Mouse (Mus musculus) forebrain, embryonic 12.5 days (tissue): ENCODE measurements around the gene Ankub1. TPM values are rescaled to one million over a fixed set of nuclear protein-coding genes. Genes with fewer than 3 reads are reported as not detected.

Source experiments
- ATAC-seq: fragments of 200-750 bp; cut with Nextera tagmentation; 2 replicates; pipeline ENCODE4 v1.8.0; 2017; ENCODE audit warnings: moderate TSS enrichment; ENCODE audit not compliant: low FRiP score
- H3K27ac ChIP-seq: fragments of 300-500 bp; sonication (generic); 2 replicates; pipeline ENCODE4 v1.5.1; 2016; ENCODE audit warnings: mild to moderate bottlenecking
- H3K27me3 ChIP-seq: fragments of 300-500 bp; sonication (generic); 2 replicates; pipeline ENCODE4 v1.6.1; 2016; ENCODE audit warnings: mild to moderate bottlenecking
- H3K36me3 ChIP-seq: fragments of 300-500 bp; sonication (generic); replicated peaks from 2 replicates; pipeline ENCODE4 v1.6.1; 2016; ENCODE audit warnings: mild to moderate bottlenecking
- H3K4me1 ChIP-seq: fragments of 300-500 bp; sonication (generic); 2 replicates; pipeline ENCODE4 v1.6.1; 2016
- H3K4me2 ChIP-seq: fragments of 300-500 bp; sonication (generic); 2 replicates; pipeline ENCODE4 v1.6.1; 2016; ENCODE audit warnings: mild to moderate bottlenecking, moderate library complexity
- H3K4me3 ChIP-seq: fragments of 300-500 bp; sonication (generic); replicated peaks from 2 replicates; pipeline ENCODE4 v1.5.1; 2016; ENCODE audit warnings: mild to moderate bottlenecking
- H3K9ac ChIP-seq: fragments of 300-500 bp; sonication (generic); 2 replicates; pipeline ENCODE4 v1.6.1; 2016; ENCODE audit warnings: mild to moderate bottlenecking
- H3K9me3 ChIP-seq: fragments of 300-500 bp; sonication (generic); 2 replicates; pipeline ENCODE4 v1.6.1; 2016
- WGBS: fragments of 180-500 bp; shearing (Covaris S2); methylation state at CpG from one replicate; pipeline ENCODE4 v1.1.7; 2016; 5-methylcytosine and 5-hydroxymethylcytosine counted together
- polyA plus RNA-seq: library from polyadenylated mRNA; unstranded; fragments of >200 nt; fragmentation: Nextera tagmentation; extraction: Ambion mirVana; gene quantifications from 2 replicates; pipeline ENCODE4 v1.2.1, GENCODE M21; 2016

Gene Ankub1
- polyA plus RNA-seq, result 0.09 TPM in 1 of 2 replicates, not detected in the other

DNA sequence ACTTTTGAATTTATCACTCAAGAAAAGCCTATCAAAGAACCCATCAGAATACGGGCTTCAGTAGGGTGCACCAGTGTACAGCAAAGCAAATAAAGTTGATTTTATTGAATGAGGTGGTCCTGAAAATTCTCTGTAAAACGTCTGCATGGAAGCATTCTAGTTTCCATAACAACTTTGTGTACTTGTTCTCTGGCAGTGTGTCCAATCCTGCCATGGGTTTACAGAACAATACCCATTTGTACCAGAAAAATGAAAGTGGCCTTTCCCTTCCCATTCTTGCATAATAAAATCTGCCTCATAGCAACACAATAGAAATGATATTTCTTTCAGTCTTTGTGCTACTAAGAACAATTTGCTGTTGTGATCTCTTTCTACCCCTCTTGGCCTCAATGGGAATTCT is at the start of gene Ankub1:
Gene Ankub1, minus strand, starts transcription at position 81 of the 400 bp plus-strand sequence.
- Histone ChIP-seq H3K36me3 (no peaks in the 10 kb centered on the region), H3K9ac (no peak within 1 kb of the TSS), H3K4me2 (no peak within 1 kb of the TSS), H3K4me3 (no peak within 1 kb of the TSS), H3K9me3 (no peaks in the 10 kb centered on the region), H3K4me1 (no peaks in the 10 kb centered on the region), H3K27ac (no peak within 1 kb of the TSS), H3K27me3 (no peaks in the 10 kb centered on the region)
- WGBS, result 79% methylated on average over 2 of the region's 2 CpGs
- no peak for ATAC-seq

DNA sequence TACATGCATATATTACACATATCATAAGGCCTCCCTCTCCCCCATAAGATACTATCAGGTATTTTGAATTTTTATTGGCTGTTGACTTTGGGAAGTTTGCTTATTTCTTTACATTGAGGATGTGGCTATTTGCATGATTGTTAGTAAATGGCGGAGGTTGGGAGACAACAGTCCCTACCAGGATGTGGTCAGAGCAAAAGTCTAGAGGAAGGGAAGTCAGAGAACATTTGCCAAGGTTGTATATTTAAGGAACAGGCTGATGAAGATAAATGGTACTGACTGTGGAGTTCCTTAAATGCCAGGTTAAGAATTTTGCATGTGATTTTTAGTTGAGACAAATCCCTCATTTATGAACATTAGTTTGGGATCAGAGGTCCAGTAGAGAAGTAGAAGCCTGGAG is 47.2 kb upstream of the Ankub1 start:
- Histone ChIP-seq H3K27ac (no peak overlapping the region), H3K27me3 (no peaks in the 10 kb centered on the region), H3K4me1 (peaks cover 19% of the 10 kb centered on the region), H3K9me3 (no peaks in the 10 kb centered on the region), H3K36me3 (no peaks in the 10 kb centered on the region), H3K4me2 (no peak overlapping the region), H3K9ac (no peak overlapping the region), H3K4me3 (no peak overlapping the region)
- ATAC-seq, result no peak
- WGBS, result 95% methylated on average over 1 of the region's 1 CpGs

DNA sequence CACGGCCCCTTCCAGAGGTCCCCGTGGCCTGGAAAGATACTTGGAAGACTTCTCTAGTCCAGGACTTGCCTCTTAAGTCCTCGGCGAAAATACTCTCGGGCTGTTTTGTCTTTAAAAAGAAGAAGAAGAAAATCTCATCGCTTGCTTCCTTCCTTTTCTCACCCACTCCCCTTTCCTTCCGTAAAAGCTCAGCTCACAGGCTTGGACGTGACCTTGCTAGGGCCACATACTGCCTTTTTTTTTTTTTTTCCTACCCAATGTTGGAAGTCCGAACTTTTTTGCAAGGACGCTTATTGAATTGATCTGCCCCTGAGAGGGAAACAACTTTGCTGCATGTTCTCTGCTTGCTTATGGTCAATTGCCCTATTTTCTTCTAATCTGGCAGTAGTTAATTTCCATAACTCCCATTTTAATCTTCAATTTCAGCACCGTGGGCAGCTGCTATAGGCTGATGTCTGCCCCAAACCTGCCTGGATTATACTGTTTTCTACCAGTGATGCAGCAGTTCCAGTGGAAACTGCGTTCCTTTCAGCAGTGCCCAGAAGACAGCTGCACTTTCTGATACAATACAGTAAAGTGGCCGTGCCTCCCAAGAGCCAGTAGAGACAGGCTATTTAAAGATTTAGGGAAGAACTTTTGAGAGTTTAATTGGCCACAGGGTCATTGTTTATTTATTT is 44.0 kb upstream of the Ankub1 start:
- no peak for ATAC-seq
- peak overlapping the region; percentile 71 for H3K4me2 ChIP-seq
- H3K27ac ChIP-seq, result peak overlapping the region; percentile 92
- no peaks in the 10 kb centered on the region for H3K27me3 ChIP-seq
- H3K4me3 ChIP-seq, result peak overlapping the region; percentile 66
- peaks cover 19% of the 10 kb centered on the region for H3K4me1 ChIP-seq
- no peaks in the 10 kb centered on the region for H3K9me3 ChIP-seq
- 2% methylated on average over 13 of the region's 13 CpGs for WGBS
- H3K36me3 ChIP-seq, result no peaks in the 10 kb centered on the region
- peak overlapping the region; percentile 73 for H3K9ac ChIP-seq

DNA sequence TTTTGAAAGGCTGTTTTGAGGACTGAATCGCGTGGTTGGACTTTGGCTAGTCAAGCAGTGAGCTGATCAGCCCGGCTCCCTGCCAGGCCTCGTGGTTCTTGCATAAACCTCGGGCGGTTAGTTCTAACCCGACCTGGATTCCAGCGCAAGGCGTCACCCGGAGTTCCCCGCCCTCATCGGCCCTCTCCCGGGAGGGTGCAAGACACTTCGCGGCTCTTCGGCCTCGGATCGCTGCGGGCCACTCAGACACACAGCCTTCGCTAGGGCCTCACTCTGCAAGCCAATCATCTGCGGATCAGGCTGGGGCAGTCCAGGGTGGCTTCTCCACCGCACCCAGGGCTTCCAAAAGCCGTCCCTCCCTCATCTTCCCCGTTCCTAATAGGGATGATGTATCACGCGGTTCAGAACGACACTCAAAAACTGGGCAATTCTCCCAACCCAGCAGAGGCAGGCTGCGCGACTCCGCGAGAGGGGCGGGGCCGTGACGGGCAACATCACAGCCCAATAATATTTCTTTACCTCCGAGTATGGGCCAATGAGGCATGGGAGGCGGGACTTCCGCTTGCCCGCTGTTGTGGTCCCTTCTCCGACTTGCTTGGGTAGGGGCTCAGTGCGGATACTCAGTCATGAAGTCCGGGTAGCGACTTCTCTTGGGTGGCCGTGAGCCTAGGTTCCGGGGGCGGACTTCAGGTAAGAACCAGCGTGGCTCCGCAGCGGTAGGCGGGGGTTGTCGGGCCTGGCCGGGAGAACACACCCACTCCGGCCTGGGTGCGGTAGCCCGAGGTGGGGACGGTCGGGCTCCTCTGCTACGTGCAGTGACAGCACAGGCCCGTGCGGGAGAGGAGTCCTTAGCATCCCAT is 43.1 kb upstream of the Ankub1 start, which contains the start of gene Rnf13:
Gene Rnf13, plus strand, starts transcription at position 552 of the 860 bp plus-strand sequence.
- peak within 1 kb of the TSS; percentile 66 for H3K4me3 ChIP-seq
- H3K4me1 ChIP-seq, result peaks cover 19% of the 10 kb centered on the region
- no peaks in the 10 kb centered on the region for H3K36me3 ChIP-seq
- peak within 1 kb of the TSS; percentile 73 for H3K9ac ChIP-seq
- H3K27me3 ChIP-seq, result no peaks in the 10 kb centered on the region
- peak; percentile 100 for ATAC-seq
- H3K9me3 ChIP-seq, result no peaks in the 10 kb centered on the region
- H3K4me2 ChIP-seq, result peak within 1 kb of the TSS; percentile 71
- peak within 1 kb of the TSS; percentile 92 for H3K27ac ChIP-seq
- under 1% methylated on average over 58 of the region's 59 CpGs for WGBS

DNA sequence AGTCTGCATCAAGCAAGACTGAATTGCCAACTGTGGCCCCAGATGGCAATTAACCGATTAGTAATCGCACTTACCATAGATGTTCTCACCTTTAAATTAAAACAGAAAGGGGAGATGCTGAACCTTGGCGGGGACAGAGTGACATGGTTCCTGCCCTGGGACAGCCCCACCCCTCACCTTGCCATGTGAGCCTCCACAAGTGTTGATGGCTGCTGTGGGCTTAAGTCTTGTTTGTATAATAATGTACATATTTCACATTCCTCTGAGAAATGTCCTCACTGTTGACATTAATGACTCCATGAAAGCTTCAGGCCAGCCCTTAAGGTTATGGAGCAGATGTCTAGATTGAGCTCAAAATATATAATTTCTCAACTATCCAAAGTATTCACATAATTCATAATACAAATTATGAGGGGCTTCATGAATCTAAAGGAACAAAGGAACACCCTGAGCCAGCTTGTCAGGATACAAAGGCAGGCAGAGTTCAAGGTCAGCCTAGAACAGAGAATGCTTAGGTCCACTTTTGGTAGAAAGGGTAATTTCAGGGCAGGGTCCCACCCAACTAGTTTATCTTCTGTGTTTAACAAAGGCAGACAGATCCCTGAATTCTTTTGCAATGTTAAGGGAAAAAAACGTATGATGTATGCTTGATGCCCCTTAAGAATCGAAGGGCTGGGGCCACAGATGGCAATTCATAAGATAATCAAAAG is 39.8 kb upstream of the Ankub1 start:
- H3K4me1 ChIP-seq, result peaks cover 13% of the 10 kb centered on the region
- WGBS, result 84% methylated on average over 5 of the region's 5 CpGs
- ATAC-seq, result no peak
- H3K4me3 ChIP-seq, result no peak overlapping the region
- H3K36me3 ChIP-seq, result no peaks in the 10 kb centered on the region
- no peak overlapping the region for H3K4me2 ChIP-seq
- H3K27me3 ChIP-seq, result no peaks in the 10 kb centered on the region
- no peak overlapping the region for H3K9ac ChIP-seq
- H3K27ac ChIP-seq, result no peak overlapping the region
- H3K9me3 ChIP-seq, result no peaks in the 10 kb centered on the region

DNA sequence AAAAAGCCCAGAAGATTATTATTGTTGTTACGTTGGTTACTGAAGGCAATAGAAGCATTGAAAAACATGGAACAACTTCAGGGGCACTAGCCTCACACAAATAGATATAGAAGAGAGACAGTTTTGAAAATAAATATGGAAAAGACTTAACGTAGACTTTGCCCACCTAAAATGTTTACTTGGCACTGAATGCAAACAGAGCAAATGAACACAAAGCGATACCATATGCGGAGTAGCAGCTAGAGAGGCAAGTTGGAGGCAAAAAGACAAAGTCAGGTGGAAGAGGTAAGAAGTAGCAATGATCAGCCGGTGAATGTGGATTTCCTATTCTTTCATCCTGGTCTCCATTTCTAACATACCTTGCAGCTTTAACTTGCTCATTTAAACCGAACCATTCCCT is 21.6 kb upstream of the Ankub1 start:
- no peak overlapping the region for H3K9ac ChIP-seq
- H3K9me3 ChIP-seq, result no peaks in the 10 kb centered on the region
- no peak overlapping the region for H3K27ac ChIP-seq
- no peak for ATAC-seq
- WGBS, result 90% methylated on average over 6 of the region's 6 CpGs
- H3K4me3 ChIP-seq, result no peak overlapping the region
- H3K4me1 ChIP-seq, result no peaks in the 10 kb centered on the region
- H3K36me3 ChIP-seq, result no peaks in the 10 kb centered on the region
- no peak overlapping the region for H3K4me2 ChIP-seq
- H3K27me3 ChIP-seq, result no peaks in the 10 kb centered on the region

DNA sequence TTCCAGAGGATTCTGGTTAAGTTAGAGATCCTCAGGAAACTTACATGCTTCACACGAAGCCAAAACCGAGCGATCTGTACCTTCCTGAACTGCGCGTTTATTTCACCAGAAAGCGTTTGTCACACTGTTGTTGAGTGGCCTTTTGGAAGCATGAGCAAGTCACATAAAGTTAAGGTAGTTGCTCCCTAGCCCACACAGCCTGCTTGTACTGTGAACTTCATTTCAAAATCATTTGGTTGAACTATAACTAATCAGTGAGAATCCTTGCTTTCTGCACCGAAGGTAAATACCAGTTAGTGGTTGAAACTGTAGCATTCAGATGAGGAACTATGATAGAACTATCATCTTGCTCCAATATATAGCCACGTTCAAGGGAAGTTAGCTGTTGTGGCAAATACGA is 4.2 kb upstream of the Ankub1 start:
- H3K9ac ChIP-seq, result no peak overlapping the region
- no peak overlapping the region for H3K27ac ChIP-seq
- no peaks in the 10 kb centered on the region for H3K4me1 ChIP-seq
- H3K36me3 ChIP-seq, result no peaks in the 10 kb centered on the region
- 95% methylated on average over 9 of the region's 9 CpGs for WGBS
- no peak overlapping the region for H3K4me3 ChIP-seq
- no peak for ATAC-seq
- no peaks in the 10 kb centered on the region for H3K27me3 ChIP-seq
- H3K9me3 ChIP-seq, result no peaks in the 10 kb centered on the region
- H3K4me2 ChIP-seq, result no peak overlapping the region

DNA sequence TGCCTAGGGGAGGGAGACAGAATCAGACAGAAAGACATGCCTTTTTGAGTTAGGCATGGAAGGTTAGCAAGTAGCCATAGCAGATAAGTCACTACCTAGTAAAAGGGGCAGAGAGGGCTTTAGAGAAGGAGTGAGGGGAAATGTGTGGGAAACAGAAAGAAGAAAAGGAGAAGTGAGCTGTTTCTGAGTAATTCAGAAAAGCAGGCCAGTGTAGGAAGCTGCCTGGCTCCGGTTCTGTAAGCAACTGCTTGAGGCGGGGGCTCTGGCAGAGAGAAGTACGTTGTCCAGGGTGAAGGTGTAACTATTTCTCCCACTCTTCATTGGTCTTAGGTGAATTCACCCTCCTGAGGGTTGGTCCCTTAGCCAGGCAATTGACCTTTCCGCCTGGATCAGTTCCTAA is 3.6 kb upstream of the Ankub1 start:
- no peaks in the 10 kb centered on the region for H3K9me3 ChIP-seq
- no peaks in the 10 kb centered on the region for H3K4me1 ChIP-seq
- H3K36me3 ChIP-seq, result no peaks in the 10 kb centered on the region
- H3K27me3 ChIP-seq, result no peaks in the 10 kb centered on the region
- no peak overlapping the region for H3K4me2 ChIP-seq
- no peak overlapping the region for H3K27ac ChIP-seq
- H3K4me3 ChIP-seq, result no peak overlapping the region
- no peak for ATAC-seq
- H3K9ac ChIP-seq, result no peak overlapping the region
- WGBS, result 96% methylated on average over 4 of the region's 4 CpGs

DNA sequence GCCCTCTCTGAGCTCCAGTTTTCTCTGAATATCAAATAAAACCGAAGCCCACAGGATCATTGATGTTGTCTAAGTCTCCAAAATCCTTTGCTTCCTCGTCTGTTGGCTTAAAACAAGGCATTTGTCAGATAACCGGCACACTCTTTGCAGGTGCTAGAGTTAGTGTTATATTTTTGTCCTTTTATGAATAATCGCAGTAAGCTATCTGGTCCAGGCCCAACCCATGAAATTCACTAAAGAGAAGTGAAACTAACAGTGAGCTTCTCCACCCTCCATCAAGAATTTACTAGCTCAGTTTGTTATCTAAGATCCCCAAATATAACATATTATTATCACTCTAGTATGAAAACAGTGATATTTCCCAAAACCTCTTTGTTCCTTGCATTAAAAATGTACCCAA is 827 bp downstream of the Ankub1 start:
- H3K9ac ChIP-seq, result no peak overlapping the region
- ATAC-seq, result no peak
- H3K36me3 ChIP-seq, result no peaks in the 10 kb centered on the region
- H3K4me1 ChIP-seq, result no peaks in the 10 kb centered on the region
- no peak overlapping the region for H3K27ac ChIP-seq
- H3K4me3 ChIP-seq, result no peak overlapping the region
- H3K4me2 ChIP-seq, result no peak overlapping the region
- no peaks in the 10 kb centered on the region for H3K9me3 ChIP-seq
- no peaks in the 10 kb centered on the region for H3K27me3 ChIP-seq
- WGBS, result 86% methylated on average over 4 of the region's 4 CpGs

DNA sequence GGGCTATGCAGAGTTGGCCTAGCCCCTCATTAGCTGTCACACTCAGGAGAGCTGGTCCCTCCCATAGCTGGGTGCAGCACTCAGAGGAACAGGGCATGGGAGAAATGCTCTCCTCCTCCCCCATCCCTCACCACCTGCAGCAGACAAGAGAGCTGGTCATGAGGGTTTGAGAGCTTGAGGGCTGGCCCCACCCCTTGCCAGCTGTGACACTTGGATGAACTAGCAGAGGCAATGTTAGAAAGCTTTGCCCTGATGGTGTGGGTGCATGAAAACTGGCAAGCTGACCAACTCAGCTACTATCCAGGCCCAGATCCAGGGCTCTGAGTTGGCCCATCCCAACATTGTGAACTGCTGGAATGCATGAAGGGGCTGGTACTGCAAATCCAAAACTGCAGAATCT is 14.8 kb downstream of the Ankub1 start:
- 0 out of 2 replicates have a peak, but pooled peaks cover 5% of the 10 kb centered on the region for H3K9me3 ChIP-seq
- no peak overlapping the region for H3K27ac ChIP-seq
- no peaks in the 10 kb centered on the region for H3K27me3 ChIP-seq
- no peak for ATAC-seq
- H3K36me3 ChIP-seq, result no peaks in the 10 kb centered on the region
- H3K4me1 ChIP-seq, result no peaks in the 10 kb centered on the region
- no peak overlapping the region for H3K4me2 ChIP-seq
- no peak overlapping the region for H3K4me3 ChIP-seq
- H3K9ac ChIP-seq, result no peak overlapping the region

DNA sequence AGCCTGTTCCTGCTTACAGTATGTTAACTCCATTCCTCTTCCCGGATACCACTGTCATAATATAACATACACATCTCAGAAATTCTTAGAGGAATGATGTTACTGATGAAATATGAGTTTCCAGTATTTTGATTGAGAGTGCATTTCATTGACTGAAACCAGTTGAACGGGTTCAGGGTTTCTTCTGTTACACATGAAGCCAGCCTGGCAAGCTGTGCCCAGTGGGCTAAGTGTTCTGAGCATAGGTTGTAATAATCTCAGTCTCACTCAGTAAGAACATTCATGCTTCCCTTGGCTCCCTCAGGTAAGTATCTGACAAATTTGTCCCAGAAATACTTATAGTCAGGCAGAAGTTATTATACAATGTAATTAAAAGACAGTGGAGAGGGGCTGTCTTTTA is 18.5 kb downstream of the Ankub1 start:
- Histone ChIP-seq H3K27me3 (no peaks in the 10 kb centered on the region), H3K9ac (no peak overlapping the region), H3K4me1 (no peaks in the 10 kb centered on the region), H3K36me3 (no peaks in the 10 kb centered on the region), H3K4me3 (no peak overlapping the region), H3K4me2 (no peak overlapping the region), H3K27ac (no peak overlapping the region), H3K9me3 (0 out of 2 replicates have a peak, but pooled peaks cover 3% of the 10 kb centered on the region)
- WGBS, result 95% methylated on average over 2 of the region's 2 CpGs
- no peak for ATAC-seq

DNA sequence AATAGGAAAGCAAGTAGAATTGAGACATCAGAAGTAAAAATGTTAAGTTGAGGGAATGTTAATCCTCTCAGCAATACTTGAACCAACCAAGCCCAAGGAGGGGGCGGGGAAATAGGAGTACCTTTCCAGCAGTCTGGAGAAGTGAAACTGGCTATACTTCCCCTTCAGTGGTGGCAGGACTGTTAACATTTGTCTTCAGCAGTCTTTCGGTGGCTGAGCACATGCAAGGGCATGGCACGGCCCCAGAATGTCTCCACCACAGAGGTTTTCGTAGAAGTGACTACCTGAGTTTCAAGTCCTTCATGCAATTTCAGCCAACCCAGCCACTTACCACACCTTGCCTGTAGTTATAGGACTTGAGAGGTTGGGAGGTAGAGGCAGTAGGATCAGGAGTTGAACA is 19.0 kb downstream of the Ankub1 start:
- Histone ChIP-seq H3K27me3 (no peaks in the 10 kb centered on the region), H3K9me3 (no peaks in the 10 kb centered on the region), H3K27ac (no peak overlapping the region), H3K4me2 (no peak overlapping the region), H3K4me1 (no peaks in the 10 kb centered on the region), H3K4me3 (no peak overlapping the region), H3K36me3 (no peaks in the 10 kb centered on the region), H3K9ac (no peak overlapping the region)
- ATAC-seq, result no peak
- 89% methylated on average over 4 of the region's 4 CpGs for WGBS
